Mouse (Mus musculus) gastrocnemius, postnatal 10 days (tissue): ENCODE measurements around the gene Cyp39a1. TPM values are rescaled to one million over a fixed set of nuclear protein-coding genes. Genes with fewer than 3 reads are reported as not detected.

Experiments used
- DNase-seq: peaks from one replicate; pipeline ENCODE4 v3.0.0; 2021; ENCODE audit warnings: mixed read lengths
- total RNA-seq, 2 experiments: library from RNA; stranded (reverse); gene quantifications; 2 replicates each; pipeline ENCODE4 v1.2.3; 2021

Cyp39a1 gene
- total RNA-seq, 2 experiments from 2014 or later: 3.8 to 5.9 TPM

DNA sequence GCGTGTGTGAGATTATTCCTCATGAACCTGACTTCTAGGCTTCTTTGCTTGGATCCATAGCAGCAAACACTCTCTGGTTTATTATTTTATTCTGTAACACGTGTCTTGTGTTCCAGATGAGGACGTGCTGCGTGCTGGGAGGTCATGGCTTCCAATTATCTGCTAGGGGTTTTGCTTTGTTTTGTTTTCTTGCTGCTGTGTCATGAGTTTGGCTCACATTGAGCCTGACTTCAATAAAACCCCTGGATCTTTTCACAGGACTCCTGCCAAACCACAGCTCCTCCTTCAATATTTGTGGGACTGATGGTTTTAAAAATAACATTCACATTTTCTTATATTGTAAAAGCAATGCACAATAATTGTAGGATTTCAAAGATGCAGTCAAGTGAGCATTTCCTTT is 117.3 kb downstream of the Cyp39a1 start:
- DNase-seq: no peak

DNA sequence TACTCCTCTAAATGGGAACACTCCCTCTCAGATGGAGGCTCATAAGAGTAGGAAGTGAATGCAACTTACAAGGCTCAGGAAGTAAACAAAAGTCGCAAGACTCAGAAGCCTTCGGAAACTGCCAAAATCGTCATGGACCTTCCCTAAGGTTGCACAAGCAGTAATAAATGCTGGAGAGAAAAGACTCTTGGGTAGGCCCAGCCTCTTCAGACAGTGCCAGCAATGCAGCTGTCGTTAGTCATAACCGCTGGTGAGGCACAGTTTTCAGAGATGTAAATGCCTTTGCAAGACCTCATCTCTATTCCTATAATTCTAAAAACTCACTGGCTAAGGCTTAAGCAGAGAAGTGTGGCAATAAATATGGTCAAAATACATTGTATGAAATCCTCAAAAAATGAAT is 121.0 kb downstream of the Cyp39a1 start:
- no peak for DNase-seq

DNA sequence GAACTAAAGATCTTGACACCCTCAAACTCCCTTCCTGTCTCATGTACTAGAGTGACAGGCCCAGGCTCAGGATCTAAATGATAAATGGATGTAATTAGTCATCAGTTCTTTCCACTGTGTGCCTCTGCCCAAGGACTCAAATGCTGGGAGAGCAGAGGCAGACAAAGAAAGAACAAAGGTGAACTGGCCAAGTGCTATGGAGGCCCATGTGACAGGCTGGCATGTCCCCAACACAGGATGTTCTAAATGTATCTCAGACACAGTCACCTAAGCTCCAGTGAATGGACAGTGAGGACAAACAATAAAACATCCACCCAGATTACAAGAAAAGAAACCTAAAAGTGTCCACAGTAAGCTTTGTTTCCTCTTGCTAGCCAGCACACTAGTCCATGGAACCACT is 122.2 kb downstream of the Cyp39a1 start:
- no peak for DNase-seq

DNA sequence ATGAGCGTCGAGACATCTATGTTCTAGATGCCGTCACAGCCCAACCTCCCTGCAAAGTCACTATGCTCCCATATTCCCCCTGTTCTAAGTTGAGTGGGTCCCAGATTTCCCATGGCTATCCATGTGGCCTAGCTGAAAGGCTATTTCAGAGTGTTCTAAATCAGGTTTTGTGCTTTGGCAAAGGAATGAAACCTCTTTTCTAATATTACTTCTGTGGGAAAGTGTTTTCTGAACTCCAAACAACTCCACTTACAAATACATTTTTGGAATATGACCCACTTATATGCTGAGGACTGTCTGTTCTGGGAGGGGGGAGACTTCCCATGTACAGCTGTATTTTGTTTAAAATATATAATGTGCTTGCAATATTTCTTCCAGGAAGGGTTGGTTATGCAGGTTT is 124.5 kb downstream of the Cyp39a1 start:
- no peak for DNase-seq

DNA sequence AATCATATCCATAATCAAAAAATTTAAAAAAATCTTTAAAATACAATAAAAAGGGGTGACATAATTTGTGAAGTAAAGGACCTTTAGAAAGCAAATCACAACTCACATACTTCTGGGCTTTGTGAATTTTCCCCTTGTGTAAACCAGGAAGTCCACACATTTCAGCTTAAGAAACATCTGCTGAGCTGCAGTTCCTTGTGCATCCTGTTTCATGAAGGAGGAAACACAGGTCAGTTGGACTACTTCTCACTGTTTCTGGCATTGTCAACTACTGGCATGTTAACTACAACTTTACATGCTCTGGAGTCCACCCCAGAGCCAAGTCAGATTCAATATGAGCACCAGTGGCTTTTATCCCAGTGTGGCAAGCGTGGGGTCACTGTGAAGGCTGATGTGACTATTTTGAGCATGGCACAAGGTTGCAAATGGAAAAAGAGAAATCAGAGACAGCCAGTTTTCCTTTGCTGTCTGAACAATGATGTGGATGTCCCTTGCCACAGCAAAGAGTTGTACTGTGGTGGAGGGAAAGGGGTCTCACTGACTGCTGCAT is 127.6 kb downstream of the Cyp39a1 start:
- DNase-seq: no peak

Other genes with a start within 250 kb of the Cyp39a1 start
- gene Mep1a, start 164.6 kb upstream of the Cyp39a1 start, total RNA-seq: not detected
- not detected for gene Ankrd66, start 123.8 kb upstream of the Cyp39a1 start, total RNA-seq
- 1 to 10 TPM; 8.0 to 9.4 TPM for gene Pla2g7, start 99.3 kb upstream of the Cyp39a1 start, total RNA-seq
- gene Tdrd6, start 37.1 kb upstream of the Cyp39a1 start, total RNA-seq: under 1 TPM; 0.07 to 0.09 TPM
- gene Slc25a27, start 211 bp upstream of the Cyp39a1 start, total RNA-seq: 1 to 10 TPM; 3.0 to 4.4 TPM
- 10 to 100 TPM; 18.4 to 22.3 TPM for gene Rcan2, start 133.9 kb downstream of the Cyp39a1 start, total RNA-seq